Mouse (Mus musculus): ENCODE data around the gene Etl4. TPM values are rescaled to one million over a fixed set of nuclear protein-coding genes. Genes with fewer than 3 reads are reported as not detected.

Gene Etl4
- polyA plus RNA-seq, 2 experiments = 38.3 to 44.9 TPM

GRCm38 (mm10) chr2:20764566-20765090, 855.0 kb downstream of the Etl4 start:
- H3K4me3 ChIP-seq (replicated peaks; ENCODE audit: low read length) = no peak overlapping the region
- peaks cover 2% of the 10 kb centered on the region; the same call in 1 of the 2 replicates for H3K36me3 ChIP-seq (ENCODE audit: control insufficient read depth, insufficient read depth, low read length)
- no peaks in the 10 kb centered on the region for H3K27me3 ChIP-seq (ENCODE audit: control insufficient read depth, insufficient read depth, low read length)
- H3K9me3 ChIP-seq (ENCODE audit: control insufficient read depth, low read length) = no peaks in the 10 kb centered on the region
- no peaks in the 10 kb centered on the region for H3K4me1 ChIP-seq (ENCODE audit: control insufficient read depth, insufficient read depth, low read length)
- H3K4me2 ChIP-seq (replicated peaks; ENCODE audit: low read depth, low read length, severe bottlenecking) = no peak overlapping the region
- TF ChIP-seq POLR2A (IDR thresholded peaks at IDR 0.05; ENCODE audit: borderline replicate concordance, extremely low read depth, insufficient read depth, insufficient read length) = no peak
- H3K9ac ChIP-seq (ENCODE audit: low read depth, low read length, severe bottlenecking) = no peak overlapping the region
- no peak for ATAC-seq (ENCODE audit: low FRiP score, low read depth)
- H3K27ac ChIP-seq (replicated peaks; ENCODE audit: low read depth, low read length) = no peak overlapping the region
- DNase-seq (ENCODE audit: low spot score) = no peak

- H3K27me3 ChIP-seq (ENCODE audit: control insufficient read depth, insufficient read depth, low read length) = no peaks in the 10 kb centered on the region
- no peaks in the 10 kb centered on the region for H3K4me1 ChIP-seq (ENCODE audit: control insufficient read depth, insufficient read depth, low read length)
- no peak overlapping the region for H3K9ac ChIP-seq (ENCODE audit: low read depth, low read length, severe bottlenecking)
- H3K27ac ChIP-seq (replicated peaks; ENCODE audit: low read depth, low read length) = no peak overlapping the region
- peaks cover 2% of the 10 kb centered on the region; the same call in 1 of the 2 replicates for H3K36me3 ChIP-seq (ENCODE audit: control insufficient read depth, insufficient read depth, low read length)
- H3K4me3 ChIP-seq (replicated peaks; ENCODE audit: low read length) = no peak overlapping the region
- H3K4me2 ChIP-seq (replicated peaks; ENCODE audit: low read depth, low read length, severe bottlenecking) = no peak overlapping the region
- WGBS = 66% methylated on average over 5 of the region's 5 CpGs
- ATAC-seq (ENCODE audit: low FRiP score, low read depth) = no peak
- DNase-seq (ENCODE audit: low spot score) = no peak
- H3K9me3 ChIP-seq (ENCODE audit: control insufficient read depth, low read length) = no peaks in the 10 kb centered on the region
- no peak for TF ChIP-seq POLR2A (IDR thresholded peaks at IDR 0.05; ENCODE audit: borderline replicate concordance, extremely low read depth, insufficient read depth, insufficient read length)
These were observed 859.1 kb downstream of the Etl4 start for GRCm38 (mm10) chr2:20768681-20769080.

DNA sequence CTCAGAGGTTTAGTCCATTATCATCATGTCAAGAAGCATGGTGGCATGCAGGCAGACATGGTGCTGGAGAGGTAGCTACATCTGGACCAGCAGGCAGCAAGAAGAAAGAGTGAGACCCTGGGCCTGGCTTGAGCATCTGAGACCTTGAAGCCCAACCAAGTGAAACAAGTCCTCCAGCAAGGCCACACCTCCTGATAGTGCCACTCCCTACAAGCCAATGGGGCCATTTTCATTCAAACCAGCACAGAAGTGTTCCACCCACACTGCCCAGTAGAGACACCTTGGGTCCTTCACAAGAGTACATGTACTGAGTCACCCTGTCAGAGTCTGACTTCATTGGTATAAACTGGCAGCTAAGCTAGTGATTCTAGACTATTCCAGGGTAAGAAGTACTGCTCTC, 860.6 kb downstream of the Etl4 start:
- ATAC-seq (ENCODE audit: low FRiP score, low read depth) (no peak), DNase-seq (ENCODE audit: low spot score) (no peak)
- H3K27ac ChIP-seq (replicated peaks; ENCODE audit: low read depth, low read length) = no peak overlapping the region
- H3K9ac ChIP-seq (ENCODE audit: low read depth, low read length, severe bottlenecking) = no peak overlapping the region
- H3K9me3 ChIP-seq (ENCODE audit: control insufficient read depth, low read length) = no peaks in the 10 kb centered on the region
- no peak overlapping the region for H3K4me2 ChIP-seq (replicated peaks; ENCODE audit: low read depth, low read length, severe bottlenecking)
- no peak overlapping the region for H3K4me3 ChIP-seq (replicated peaks; ENCODE audit: low read length)
- H3K36me3 ChIP-seq (ENCODE audit: control insufficient read depth, insufficient read depth, low read length) = peaks cover 2% of the 10 kb centered on the region; the same call in 1 of the 2 replicates
- no peak for TF ChIP-seq POLR2A (IDR thresholded peaks at IDR 0.05; ENCODE audit: borderline replicate concordance, extremely low read depth, insufficient read depth, insufficient read length)
- H3K27me3 ChIP-seq (ENCODE audit: control insufficient read depth, insufficient read depth, low read length) = no peaks in the 10 kb centered on the region
- no peaks in the 10 kb centered on the region for H3K4me1 ChIP-seq (ENCODE audit: control insufficient read depth, insufficient read depth, low read length)

DNA sequence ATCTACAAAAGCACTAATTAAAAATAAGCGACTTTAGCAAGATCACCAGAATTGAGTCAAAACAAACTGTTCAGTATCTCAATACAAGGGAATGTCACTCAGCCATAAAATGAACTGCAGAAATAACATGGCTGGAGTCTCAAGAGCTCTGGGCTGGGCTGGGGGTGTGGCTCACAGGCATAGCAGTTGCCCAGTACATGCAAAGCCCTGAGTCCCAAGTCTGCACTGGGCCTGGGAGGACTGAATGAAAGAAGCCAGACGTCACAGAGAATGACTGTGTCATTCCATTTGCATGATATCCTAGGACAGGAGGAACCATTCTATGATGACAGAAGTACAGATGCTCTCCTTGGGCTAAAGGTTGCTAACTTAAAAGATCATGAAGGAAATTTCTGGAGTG, 864.9 kb downstream of the Etl4 start:
- no peaks in the 10 kb centered on the region for H3K9me3 ChIP-seq (ENCODE audit: control insufficient read depth, low read length)
- no peaks in the 10 kb centered on the region for H3K36me3 ChIP-seq (ENCODE audit: control insufficient read depth, insufficient read depth, low read length)
- H3K9ac ChIP-seq (ENCODE audit: low read depth, low read length, severe bottlenecking) = no peak overlapping the region
- no peaks in the 10 kb centered on the region for H3K4me1 ChIP-seq (ENCODE audit: control insufficient read depth, insufficient read depth, low read length)
- H3K27ac ChIP-seq (replicated peaks; ENCODE audit: low read depth, low read length) = no peak overlapping the region
- DNase-seq (ENCODE audit: low spot score) (no peak), ATAC-seq (ENCODE audit: low FRiP score, low read depth) (no peak)
- TF ChIP-seq POLR2A (IDR thresholded peaks at IDR 0.05; ENCODE audit: borderline replicate concordance, extremely low read depth, insufficient read depth, insufficient read length) = no peak
- no peak overlapping the region for H3K4me3 ChIP-seq (replicated peaks; ENCODE audit: low read length)
- no peak overlapping the region for H3K4me2 ChIP-seq (replicated peaks; ENCODE audit: low read depth, low read length, severe bottlenecking)
- 74% methylated on average over 2 of the region's 2 CpGs for WGBS
- H3K27me3 ChIP-seq (ENCODE audit: control insufficient read depth, insufficient read depth, low read length) = no peaks in the 10 kb centered on the region

- no peaks in the 10 kb centered on the region for H3K36me3 ChIP-seq (ENCODE audit: control insufficient read depth, insufficient read depth, low read length)
- H3K4me1 ChIP-seq (ENCODE audit: control insufficient read depth, insufficient read depth, low read length) = no peaks in the 10 kb centered on the region
- no peaks in the 10 kb centered on the region for H3K27me3 ChIP-seq (ENCODE audit: control insufficient read depth, insufficient read depth, low read length)
- H3K9me3 ChIP-seq (ENCODE audit: control insufficient read depth, low read length) = no peaks in the 10 kb centered on the region
- DNase-seq (ENCODE audit: low spot score) = no peak
- H3K4me2 ChIP-seq (replicated peaks; ENCODE audit: low read depth, low read length, severe bottlenecking) = no peak overlapping the region
- ATAC-seq (ENCODE audit: low FRiP score, low read depth) = no peak
- 88% methylated on average over 6 of the region's 6 CpGs for WGBS
- no peak overlapping the region for H3K4me3 ChIP-seq (replicated peaks; ENCODE audit: low read length)
- H3K27ac ChIP-seq (replicated peaks; ENCODE audit: low read depth, low read length) = no peak overlapping the region
- no peak overlapping the region for H3K9ac ChIP-seq (ENCODE audit: low read depth, low read length, severe bottlenecking)
- no peak for TF ChIP-seq POLR2A (IDR thresholded peaks at IDR 0.05; ENCODE audit: borderline replicate concordance, extremely low read depth, insufficient read depth, insufficient read length)
These were observed 866.7 kb downstream of the Etl4 start for GRCm38 (mm10) chr2:20776171-20776704.

Data from limb, embryonic 14.5 days (tissue).